12 mouse cellular contexts compared by ENCODE assay signal in the genomic region with DNA sequence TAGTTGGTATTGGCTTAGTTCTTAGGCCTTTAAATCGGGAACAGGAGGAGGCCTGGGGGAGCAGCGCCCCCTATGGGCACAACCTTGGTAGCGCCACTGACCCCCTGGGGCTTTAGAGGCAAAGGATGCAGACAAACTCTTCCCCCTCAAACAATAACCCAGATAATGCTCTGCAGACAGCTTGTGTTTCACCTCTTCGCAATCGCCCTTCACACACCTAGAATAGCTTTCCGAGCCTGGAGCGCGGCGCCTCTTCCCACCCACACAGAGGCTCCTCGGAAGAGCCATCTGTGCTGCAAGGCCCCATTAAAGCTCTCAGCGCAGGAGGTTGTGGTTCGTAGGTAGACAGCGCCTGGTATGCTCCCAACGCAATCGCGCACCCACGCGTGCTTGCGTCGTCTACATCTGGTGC. TPM values are rescaled to one million over a fixed set of nuclear protein-coding genes. Genes with fewer than 3 reads are reported as not detected.
DNase-seq lines count a peak whose midpoint lies in the region; ATAC-seq and TF ChIP-seq lines count a peak whose summit lies in the region.
"Had no signal": no experiment of that assay in that cellular context is flagged by ENCODE, and none has a peak within 500 bp of the region (broad histone marks: within the 10 kb centered on the region; RNA-seq: fewer than 3 reads in every experiment).

No protein-coding gene starts in this region.

- H3K27ac ChIP-seq in heart, postnatal 0 days (ENCODE audit: low read depth), result no peak overlapping the region
- H3K27ac ChIP-seq in midbrain, embryonic 16.5 days (ENCODE audit: low read length), result no peak overlapping the region
- H3K27ac ChIP-seq: embryonic facial prominence, embryonic 13.5 days had no signal

- H3K9me3 ChIP-seq in heart, postnatal 0 days (replicated peaks; ENCODE audit: control insufficient read depth, low read length), result no peaks in the 10 kb centered on the region
- no peaks in the 10 kb centered on the region for H3K9me3 ChIP-seq in midbrain, embryonic 16.5 days (replicated peaks; ENCODE audit: control insufficient read depth, low read length, poor library complexity, severe bottlenecking)
- H3K9me3 ChIP-seq: embryonic facial prominence, embryonic 13.5 days had no signal

- TF ChIP-seq EP300 in heart, postnatal 0 days (IDR thresholded peaks at IDR 0.05; ENCODE audit: low read depth), result no peak

- WGBS in heart, postnatal 0 days, result 72% methylated on average over 20 of the region's 20 CpGs
- WGBS in midbrain, embryonic 16.5 days, result 80% methylated on average over 20 of the region's 20 CpGs

- H3K9ac ChIP-seq in heart, postnatal 0 days (replicated peaks; ENCODE audit: low read depth, low read length), result no peak overlapping the region
- no peak overlapping the region for H3K9ac ChIP-seq in midbrain, embryonic 16.5 days (ENCODE audit: low read depth, low read length)
- H3K9ac ChIP-seq: embryonic facial prominence, embryonic 13.5 days had no signal

- 0 out of 2 replicates have a peak, but pooled peaks cover 9% of the 10 kb centered on the region for H3K4me1 ChIP-seq in heart, postnatal 0 days (ENCODE audit: control insufficient read depth, insufficient read depth)
- H3K4me1 ChIP-seq in midbrain, embryonic 16.5 days (ENCODE audit: control insufficient read depth, insufficient read depth, low read length), result peaks cover 10% of the 10 kb centered on the region

- H3K36me3 ChIP-seq in heart, postnatal 0 days (replicated peaks; ENCODE audit: control insufficient read depth, insufficient read depth, low read length), result 0 out of 2 replicates have a peak, but pooled peaks cover under 1% of the 10 kb centered on the region
- no peaks in the 10 kb centered on the region for H3K36me3 ChIP-seq in midbrain, embryonic 16.5 days (ENCODE audit: control insufficient read depth, insufficient read depth, low read length)
- H3K36me3 ChIP-seq: embryonic facial prominence, embryonic 13.5 days had no signal

- TF ChIP-seq CTCF in heart, postnatal 0 days (IDR thresholded peaks at IDR 0.05; ENCODE audit: low read depth), result peak; percentile 11; the same call in 1 of the 2 replicates

- DNase-seq in heart, postnatal 0 days (ENCODE audit: low spot score), result no peak
- no peak for DNase-seq in heart, adult 18-20 months
- peak; percentile 32 to 33 for DNase-seq in thymus, postnatal 36 days
- DNase-seq in thymus, postnatal 0 days (ENCODE audit: low spot score), result no peak
- DNase-seq in left cerebral cortex, adult 9 months (ENCODE audit: low spot score in 2 of 2), result peak; percentile 78 to 90
- DNase-seq in testis, postnatal 14 days (ENCODE audit: low spot score), result peak; percentile 66
- DNase-seq in heart, adult 8-10 months (ENCODE audit: low spot score), result no peak

- no peak overlapping the region for H3K4me2 ChIP-seq in heart, postnatal 0 days (ENCODE audit: low read depth, low read length)
- H3K4me2 ChIP-seq in midbrain, embryonic 16.5 days (ENCODE audit: low read length), result no peak overlapping the region
- H3K4me2 ChIP-seq: embryonic facial prominence, embryonic 13.5 days had no signal

- no peak overlapping the region for H3K4me3 ChIP-seq in heart, postnatal 0 days (ENCODE audit: low read depth, low read length)
- no peak overlapping the region for H3K4me3 ChIP-seq in midbrain, embryonic 16.5 days (ENCODE audit: low read depth, low read length)
- H3K4me3 ChIP-seq: embryonic facial prominence, embryonic 13.5 days had no signal

- no peaks in the 10 kb centered on the region for H3K27me3 ChIP-seq in heart, postnatal 0 days (ENCODE audit: control insufficient read depth, insufficient read depth, low read length)
- H3K27me3 ChIP-seq in midbrain, embryonic 16.5 days (ENCODE audit: control insufficient read depth, insufficient read depth, low read depth, low read length), result no peaks in the 10 kb centered on the region
- H3K27me3 ChIP-seq: embryonic facial prominence, embryonic 13.5 days had no signal

- ATAC-seq in heart, postnatal 0 days (ENCODE audit: insufficient read depth, low read depth), result no peak
- no peak for ATAC-seq in midbrain, embryonic 16.5 days

RNA-seq across cellular contexts. Expression of a gene that starts 2.5 kb away (rescaled TPM):
- 1,352 and 1,440 TPM in 2 replicates for total RNA-seq in heart, postnatal 0 days (2014; rRNA removed; ENCODE audit: low replicate concordance)
- 486 and 524 TPM in 2 replicates for polyA plus RNA-seq in heart, postnatal 0 days (2015; fragmentation: Nextera tagmentation; extraction: Ambion mirVana)
- 100 to 1,000 TPM; 527 to 608 TPM for total RNA-seq in heart, adult 18-20 months (2021)
- polyA plus RNA-seq in thymus, postnatal 0 days (2015; fragmentation: Nextera tagmentation; extraction: Ambion mirVana), result 1,579 and 1,606 TPM in 2 replicates
- total RNA-seq in heart, adult 8-10 months (2022), result 100 to 1,000 TPM; 481 to 609 (median 561) TPM
- 400 and 420 TPM in 2 replicates for polyA plus RNA-seq in midbrain, embryonic 16.5 days (2015; fragmentation: Nextera tagmentation; extraction: Ambion mirVana)

RNA-seq across cellular contexts. Expression of a gene that starts 3.9 kb away (rescaled TPM):
- total RNA-seq in heart, postnatal 0 days (2014; rRNA removed; ENCODE audit: low replicate concordance), result not detected in 2 replicates
- not detected in 2 replicates for polyA plus RNA-seq in heart, postnatal 0 days (2015; fragmentation: Nextera tagmentation; extraction: Ambion mirVana)
- under 1 TPM in 1 of 2 experiments, not detected in 1; 0.84 TPM for total RNA-seq in heart, adult 18-20 months (2021)
- polyA plus RNA-seq in thymus, postnatal 0 days (2015; fragmentation: Nextera tagmentation; extraction: Ambion mirVana), result not detected in 2 replicates
- under 1 TPM in 1 of 4 experiments, not detected in 3; 0.98 TPM for total RNA-seq in heart, adult 8-10 months (2022)
- not detected in 2 replicates for polyA plus RNA-seq in midbrain, embryonic 16.5 days (2015; fragmentation: Nextera tagmentation; extraction: Ambion mirVana)
- total RNA-seq: heart, postnatal 36 days; megakaryocyte, adult 5-6 weeks had no signal
- polyA plus RNA-seq: embryonic facial prominence, embryonic 13.5 days; stomach, embryonic 14.5 days had no signal

RNA-seq across cellular contexts. Expression of a gene that starts 15.6 kb away (rescaled TPM):
- total RNA-seq in heart, postnatal 0 days (2014; rRNA removed; ENCODE audit: low replicate concordance), result 159 and 184 TPM in 2 replicates
- polyA plus RNA-seq in heart, postnatal 0 days (2015; fragmentation: Nextera tagmentation; extraction: Ambion mirVana), result 139 and 140 TPM in 2 replicates
- 100 to 1,000 TPM; 323 to 334 TPM for total RNA-seq in heart, adult 18-20 months (2021)
- polyA plus RNA-seq in thymus, postnatal 0 days (2015; fragmentation: Nextera tagmentation; extraction: Ambion mirVana), result 80.5 and 87.8 TPM in 2 replicates
- 100 to 1,000 TPM; 349 to 367 (median 360) TPM for total RNA-seq in heart, adult 8-10 months (2022)
- polyA plus RNA-seq in midbrain, embryonic 16.5 days (2015; fragmentation: Nextera tagmentation; extraction: Ambion mirVana), result 246 and 248 TPM in 2 replicates

RNA-seq across cellular contexts. Expression of a gene that starts 16.4 kb away (rescaled TPM):
- total RNA-seq in heart, postnatal 0 days (2014; rRNA removed; ENCODE audit: low replicate concordance), result not detected in 2 replicates
- 0.04 and 0.32 TPM in 2 replicates for polyA plus RNA-seq in heart, postnatal 0 days (2015; fragmentation: Nextera tagmentation; extraction: Ambion mirVana)
- under 1 TPM; 0.25 to 0.67 TPM for total RNA-seq in heart, adult 18-20 months (2021)
- polyA plus RNA-seq in thymus, postnatal 0 days (2015; fragmentation: Nextera tagmentation; extraction: Ambion mirVana), result 19.8 and 20.1 TPM in 2 replicates
- under 1 TPM; 0.09 to 0.85 (median 0.39) TPM for total RNA-seq in heart, adult 8-10 months (2022)
- 58.9 and 67.7 TPM in 2 replicates for polyA plus RNA-seq in midbrain, embryonic 16.5 days (2015; fragmentation: Nextera tagmentation; extraction: Ambion mirVana)

Comparison
In these comparisons a context has a peak if more than half of its experiments do, and no peak if none do; other contexts are left out.
1. DNase-seq: peak in thymus, postnatal 36 days (2 of 2), left cerebral cortex, adult 9 months (2 of 2) and testis, postnatal 14 days (single experiment); none in heart, postnatal 0 days (single experiment), heart, adult 18-20 months (0 of 2), thymus, postnatal 0 days (single experiment) and heart, adult 8-10 months (single experiment).